Mouse (Mus musculus) small intestine, adult 2 months (tissue): ENCODE measurements at regions not wholly inside any gene's neighbourhood (a gene's known extent, or its start where the extent isn't known, plus 50 kb on each side); places are given as distances from the start of the nearest gene placed in this dataset.

Source experiments
- CTCF ChIP-seq: fragments of 200-500 bp; IDR thresholded peaks from 2 replicates; pipeline ENCODE4 v1.5.1; 2012; ENCODE audit warnings: low read depth, mild to moderate bottlenecking, control low read depth, inconsistent platforms, low read length, moderate library complexity, mixed read lengths; ENCODE audit not compliant: insufficient replicate concordance, insufficient read length; ENCODE audit errors: extremely low read depth
- POLR2A ChIP-seq: fragments of 200-500 bp; IDR thresholded peaks from 2 replicates; pipeline ENCODE4 v1.6.1; 2012; ENCODE audit warnings: low read depth, mild to moderate bottlenecking, control low read depth, inconsistent platforms, low read length, moderate library complexity

- TF ChIP-seq POLR2A (no peak), CTCF (no peak)
Measured at GRCm38 (mm10) chr5:133645696-133646195, 453.8 kb upstream of the Castor2 start.
